Mouse (Mus musculus): ENCODE results near the gene Krt15.

Gene Krt15
- long read RNA-seq, experiment 1, result 0 reads
- long read RNA-seq, experiment 2, result 0 reads

- intact Hi-C loops (cut with DNase I), result no loop called here
Observed at GRCm38 (mm10) chr11:100135731-100136130, at the start of gene Krt15. Gene Krt15, minus strand, starts transcription at chr11:100135928.

- intact Hi-C loops (cut with DNase I), result no loop called here
Observed at GRCm38 (mm10) chr11:100181725-100182124, 46.0 kb upstream of the Krt15 start.

GRCm38 (mm10) chr11:100179260-100179659, 43.5 kb upstream of the Krt15 start:
- intact Hi-C loops (cut with DNase I), result no loop called here

- intact Hi-C loops (cut with DNase I), result no loop called here
Observed at GRCm38 (mm10) chr11:100178307-100178706, 42.6 kb upstream of the Krt15 start.

GRCm38 (mm10) chr11:100176791-100177190, 41.1 kb upstream of the Krt15 start:
- intact Hi-C loops (cut with DNase I), result no loop called here

GRCm38 (mm10) chr11:100168765-100169762, 33.3 kb upstream of the Krt15 start:
- intact Hi-C loops (cut with DNase I), result loop anchor here (1.0 to 5.0 kb wide), 2 partner anchors 113 to 128 kb away; no protein-coding TSS in a partner anchor

- intact Hi-C loops (cut with DNase I), result loop anchor here (5.0 kb wide), 1 partner anchor 129 kb away; no protein-coding TSS in a partner anchor
Observed at GRCm38 (mm10) chr11:100168071-100168470, 32.3 kb upstream of the Krt15 start.

GRCm38 (mm10) chr11:100164392-100164791, 28.7 kb upstream of the Krt15 start:
- intact Hi-C loops (cut with DNase I), result no loop called here

- intact Hi-C loops (cut with DNase I), result no loop called here
Observed at GRCm38 (mm10) chr11:100157908-100158477, 22.3 kb upstream of the Krt15 start.

- intact Hi-C loops (cut with DNase I), result no loop called here
Observed at GRCm38 (mm10) chr11:100157331-100157730, 21.6 kb upstream of the Krt15 start.

- intact Hi-C loops (cut with DNase I), result no loop called here
Observed at GRCm38 (mm10) chr11:100155497-100156255, 19.9 kb upstream of the Krt15 start.

- intact Hi-C loops (cut with DNase I), result no loop called here
Observed at GRCm38 (mm10) chr11:100148615-100149330, 13.0 kb upstream of the Krt15 start, which contains the start of gene Krt19. Gene Krt19, minus strand, starts transcription at chr11:100148665.

GRCm38 (mm10) chr11:100147566-100148353, 12.0 kb upstream of the Krt15 start:
- intact Hi-C loops (cut with DNase I), result no loop called here

GRCm38 (mm10) chr11:100145858-100146560, 10.3 kb upstream of the Krt15 start:
- intact Hi-C loops (cut with DNase I), result no loop called here

- intact Hi-C loops (cut with DNase I), result no loop called here
Observed at GRCm38 (mm10) chr11:100145104-100145503, 9.4 kb upstream of the Krt15 start.

- intact Hi-C loops (cut with DNase I), result no loop called here
Observed at GRCm38 (mm10) chr11:100140966-100141365, 5.2 kb upstream of the Krt15 start.

GRCm38 (mm10) chr11:100139391-100139790, 3.7 kb upstream of the Krt15 start:
- intact Hi-C loops (cut with DNase I), result no loop called here

- intact Hi-C loops (cut with DNase I), result no loop called here
Observed at GRCm38 (mm10) chr11:100138809-100139208, 3.1 kb upstream of the Krt15 start.

GRCm38 (mm10) chr11:100137693-100138092, 2.0 kb upstream of the Krt15 start:
- intact Hi-C loops (cut with DNase I), result no loop called here
